Mouse (Mus musculus): ENCODE data around the gene Ppp1r3d. TPM values are rescaled to one million over a fixed set of nuclear protein-coding genes. Genes with fewer than 3 reads are reported as not detected.

The Ppp1r3d gene
- polyA plus RNA-seq (2017; shearing (Covaris generic)) = not detected

DNA sequence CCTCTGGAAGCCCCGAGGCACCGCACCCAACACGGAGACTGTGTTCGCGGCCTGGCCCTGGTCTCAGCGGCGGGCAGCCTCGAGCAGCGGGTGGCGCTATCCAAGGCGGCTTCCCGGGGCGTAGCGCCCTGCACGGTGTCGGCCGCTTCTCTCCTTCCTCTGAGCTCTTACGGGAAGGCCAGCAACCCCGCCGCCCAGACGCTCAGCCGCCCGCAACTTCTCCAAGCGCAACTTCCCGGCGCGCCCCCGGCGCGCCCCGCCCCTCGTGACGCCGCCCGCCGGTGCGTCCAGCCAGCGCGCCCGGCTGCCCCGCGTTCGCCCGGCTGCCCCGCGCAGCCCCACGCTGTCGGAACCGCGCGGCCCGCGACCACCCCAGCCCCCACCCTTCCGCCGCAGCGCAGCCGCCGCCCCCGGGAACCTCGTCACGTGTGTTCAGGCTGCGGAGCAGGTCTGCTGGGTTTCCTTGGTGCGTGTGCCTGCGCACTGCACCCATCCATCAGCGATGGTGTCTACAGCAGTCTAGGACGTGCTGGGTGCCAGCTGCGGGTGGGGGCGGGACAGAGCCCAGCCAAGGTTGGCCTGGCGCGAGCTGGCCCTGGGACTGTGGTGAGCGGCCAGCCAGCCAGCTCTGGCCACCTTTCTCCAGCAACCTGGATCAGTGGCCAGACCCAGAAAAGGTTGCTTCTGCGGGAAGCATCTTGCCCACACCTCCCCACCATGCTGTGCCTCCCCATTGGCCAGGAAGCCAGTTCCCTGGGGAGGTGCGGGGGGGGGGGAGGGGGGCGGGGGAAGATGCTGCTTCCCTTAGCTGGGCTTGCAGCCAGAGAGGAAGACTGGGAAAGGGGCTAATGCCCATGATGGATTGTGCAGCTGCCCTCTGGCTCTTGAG lies at the start of gene Ppp1r3d, which contains the start of gene Fam217b:
Gene Ppp1r3d, minus strand, starts transcription at position 212 of the 889 bp plus-strand sequence.
Gene Fam217b, plus strand, starts transcription at position 264 of the 889 bp plus-strand sequence.

DNA sequence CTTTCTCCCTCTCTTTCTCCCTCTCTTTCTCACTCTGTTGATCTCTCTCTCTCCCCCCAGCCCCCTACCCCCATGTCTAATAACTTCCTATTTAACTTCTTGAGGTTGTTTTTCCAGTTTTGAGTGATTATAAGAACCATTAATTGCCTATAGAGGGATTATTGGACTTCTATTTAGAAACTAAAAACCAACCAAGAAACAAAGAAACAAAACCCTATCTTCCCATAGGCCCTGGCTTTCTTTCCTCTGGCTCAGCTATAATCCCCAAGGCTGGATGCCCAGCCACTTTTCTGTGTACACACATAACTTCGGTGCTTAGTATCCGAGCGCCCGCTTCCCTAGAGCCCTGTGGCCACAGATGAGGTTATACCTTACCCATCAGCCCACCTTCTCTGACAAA lies 16.0 kb upstream of the Ppp1r3d start, which contains the start of gene Cdh26:
Gene Cdh26, plus strand, starts transcription at position 301 of the 400 bp plus-strand sequence.

DNA sequence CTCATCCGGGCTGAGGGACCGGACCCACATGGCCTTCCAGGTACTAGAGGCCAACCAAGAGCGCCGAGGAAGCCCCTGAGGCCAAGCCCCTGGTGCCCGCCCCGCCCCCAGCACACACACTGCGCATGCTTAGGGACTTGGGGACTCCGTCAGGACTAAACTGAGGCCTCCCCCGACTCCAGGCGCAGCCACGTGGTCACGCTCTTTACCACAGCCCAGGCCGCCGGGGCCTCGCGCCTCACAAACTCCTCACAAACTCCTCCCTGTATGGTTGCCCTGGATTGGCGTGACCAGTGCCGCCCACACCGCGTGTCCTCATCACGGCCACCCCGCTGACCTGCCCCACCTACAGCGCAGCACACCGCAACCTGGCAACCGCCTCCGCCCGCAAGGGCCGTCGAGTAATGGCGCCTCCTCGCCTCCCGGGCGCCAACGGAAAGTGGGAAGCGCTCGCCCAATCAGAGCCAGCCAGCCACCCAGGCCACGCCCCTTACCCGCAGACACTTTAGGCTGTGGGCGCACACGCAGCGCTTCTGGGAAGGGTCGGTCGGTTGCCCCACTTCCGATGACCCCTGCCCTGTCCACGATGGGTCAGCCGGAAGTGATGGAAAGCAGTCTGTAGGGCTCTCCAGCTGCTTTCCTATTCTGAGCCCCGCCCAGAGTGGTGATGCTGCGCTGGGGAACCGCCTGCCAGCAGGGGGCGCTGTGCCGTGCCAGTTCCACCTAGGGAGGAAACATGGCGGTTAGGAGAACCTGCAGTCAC lies 7.0 kb downstream of the Ppp1r3d start, which contains the start of gene Sycp2:
Gene Sycp2, minus strand, starts transcription at position 633 of the 763 bp plus-strand sequence.

Other genes with a start within 250 kb of the Ppp1r3d start
- gene Sycp2, start 6.8 kb downstream of the Ppp1r3d start, polyA plus RNA-seq (2017; shearing (Covaris generic)) = not detected
- not detected for gene Fam217b, start 52 bp upstream of the Ppp1r3d start, polyA plus RNA-seq (2017; shearing (Covaris generic))
- gene Cdh26, start 16.1 kb upstream of the Ppp1r3d start, polyA plus RNA-seq (2017; shearing (Covaris generic)) = not detected

Measured in activated CD4-positive, CD25-positive, alpha-beta regulatory T cell, adult 9 weeks (primary cell).